Mouse (Mus musculus): ENCODE data around the gene Eef1b2. TPM values are rescaled to one million over a fixed set of nuclear protein-coding genes. Genes with fewer than 3 reads are reported as not detected.

Eef1b2 gene
- total RNA-seq (2014; rRNA removed; ENCODE audit: low replicate concordance): 291 and 359 TPM in 2 replicates
- polyA plus RNA-seq (2015; fragmentation: Nextera tagmentation; extraction: Ambion mirVana): 227 and 235 TPM in 2 replicates

DNA sequence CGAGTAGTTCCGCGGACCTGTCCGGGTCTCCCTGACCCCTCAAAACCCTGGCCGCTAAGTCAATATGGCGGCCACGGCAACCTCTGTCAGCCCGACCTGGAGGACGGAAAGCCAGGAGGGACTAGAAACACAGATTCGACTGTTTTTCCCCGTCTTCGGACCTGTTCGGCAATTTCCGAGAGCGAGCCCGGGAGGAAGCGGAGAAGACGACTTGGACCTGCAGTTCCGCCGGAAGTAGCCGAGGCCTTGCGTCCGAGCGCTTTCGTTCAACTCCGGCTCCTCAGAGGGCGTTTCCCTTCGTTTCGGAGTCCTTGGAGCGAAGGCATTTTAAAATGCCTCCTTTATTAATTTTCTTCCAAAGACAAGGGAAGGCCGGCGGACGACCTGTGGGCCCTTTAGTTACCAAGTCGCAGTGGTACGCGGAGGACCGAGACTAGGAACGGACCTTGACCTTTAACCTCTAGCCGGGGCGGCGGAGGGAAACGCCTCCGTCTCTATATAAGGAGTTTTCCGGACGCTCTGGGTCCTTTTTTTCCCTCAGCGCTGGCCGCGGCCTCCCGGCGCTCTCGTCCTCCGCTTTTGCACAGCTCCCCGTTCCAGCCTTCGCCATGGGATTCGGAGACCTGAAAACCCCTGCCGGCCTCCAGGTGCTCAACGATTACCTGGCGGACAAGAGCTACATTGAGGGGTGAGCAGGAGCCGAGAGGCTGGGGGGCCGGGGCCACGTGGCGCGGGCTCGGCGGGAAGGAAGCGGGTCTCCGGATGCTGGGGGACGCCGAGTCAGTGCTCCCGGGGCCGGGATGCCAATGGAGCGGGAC lies at the start of gene Eef1b2, which contains the start of gene Ndufs1:
Eef1b2 (plus strand) TSS at position 222 of the 818 bp plus-strand sequence.
Ndufs1 (minus strand) TSS at position 230 of the 818 bp plus-strand sequence.
- peak within 1 kb of the TSS; percentile 84 for H3K9ac ChIP-seq (replicated peaks; ENCODE audit: low read depth, low read length)
- TF ChIP-seq CTCF (IDR thresholded peaks at IDR 0.05; ENCODE audit: low read depth) (no peak), EP300 (IDR thresholded peaks at IDR 0.05; ENCODE audit: low read depth) (peak; percentile 70; the same call in 1 of the 2 replicates)
- under 1% methylated on average over 71 of the region's 72 CpGs for WGBS
- H3K27ac ChIP-seq (ENCODE audit: low read depth): peak within 1 kb of the TSS; percentile 94
- H3K4me3 ChIP-seq (ENCODE audit: low read depth, low read length): peak within 1 kb of the TSS; percentile 99
- no peaks in the 10 kb centered on the region for H3K27me3 ChIP-seq (ENCODE audit: control insufficient read depth, insufficient read depth, low read length)
- H3K36me3 ChIP-seq (replicated peaks; ENCODE audit: control insufficient read depth, insufficient read depth, low read length): peaks cover 24% of the 10 kb centered on the region
- ATAC-seq (ENCODE audit: insufficient read depth, low read depth) (peak; percentile 91), DNase-seq (ENCODE audit: low spot score) (peak; percentile 99)
- peak within 1 kb of the TSS; percentile 91 for H3K4me2 ChIP-seq (ENCODE audit: low read depth, low read length)
- no peaks in the 10 kb centered on the region for H3K9me3 ChIP-seq (replicated peaks; ENCODE audit: control insufficient read depth, low read length)
- peaks cover 20% of the 10 kb centered on the region for H3K4me1 ChIP-seq (ENCODE audit: control insufficient read depth, insufficient read depth)

DNA sequence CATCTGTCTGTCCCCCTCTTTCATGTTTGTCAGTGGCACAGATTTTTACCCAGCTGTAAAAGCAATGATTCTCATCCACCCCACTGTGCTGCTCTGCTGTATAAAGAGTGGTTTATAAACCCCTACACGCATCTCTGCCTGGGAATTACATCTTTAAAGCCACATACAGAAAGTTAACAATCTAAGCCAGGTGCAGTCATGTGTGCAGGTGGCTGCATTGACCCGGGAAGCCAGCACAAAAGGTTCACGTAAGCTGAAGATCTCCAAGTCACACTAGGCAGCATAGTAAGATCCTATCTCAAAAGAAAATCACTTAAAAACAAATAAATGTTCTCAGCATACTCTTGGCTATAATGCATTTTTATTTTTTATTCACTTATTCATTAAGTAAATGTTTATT lies 47.4 kb upstream of the Eef1b2 start:
- TF ChIP-seq EP300 (IDR thresholded peaks at IDR 0.05; ENCODE audit: low read depth) (no peak), CTCF (IDR thresholded peaks at IDR 0.05; ENCODE audit: low read depth) (no peak)
- H3K4me3 ChIP-seq (ENCODE audit: low read depth, low read length): no peak overlapping the region
- 70% methylated on average over 3 of the region's 3 CpGs for WGBS

DNA sequence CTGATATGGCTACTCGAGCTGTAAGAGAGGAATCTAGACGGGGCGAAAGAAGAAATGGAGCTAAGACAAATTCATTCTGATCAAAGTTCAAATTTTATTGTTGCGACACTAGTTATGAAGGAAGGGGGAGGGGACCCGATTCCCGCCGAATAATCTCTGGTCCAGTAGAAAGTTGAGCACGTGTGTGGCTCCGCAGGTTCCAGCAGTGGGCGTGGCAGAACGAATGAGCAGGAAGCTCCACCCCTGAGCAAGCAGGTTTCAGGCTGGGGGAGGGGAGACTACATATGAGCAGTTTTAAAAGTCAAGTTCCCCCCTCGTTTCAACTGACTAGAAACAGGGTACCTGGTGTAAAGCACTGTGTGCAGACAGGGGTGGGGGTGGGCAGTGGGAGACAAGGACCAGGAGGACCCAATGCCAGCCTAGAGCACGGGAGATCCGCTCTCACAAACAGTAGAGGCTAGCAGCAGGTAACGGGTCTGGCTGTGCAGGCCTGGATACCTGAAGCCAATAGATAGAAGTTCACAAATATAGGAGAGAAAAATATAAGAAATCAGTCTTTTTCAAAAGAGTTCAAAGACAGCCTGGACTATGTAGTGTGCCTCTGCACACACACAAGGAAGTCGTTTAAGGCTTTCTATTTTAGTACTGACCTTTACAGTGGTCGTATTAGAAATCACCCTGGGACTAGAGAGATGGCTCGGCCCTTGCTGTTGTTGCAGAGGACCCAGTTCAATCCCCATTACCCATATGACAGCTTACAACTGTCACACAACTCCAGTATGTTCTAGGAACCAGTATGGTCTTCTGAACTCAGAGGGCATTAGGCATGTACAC lies 46.6 kb upstream of the Eef1b2 start:
- DNase-seq (ENCODE audit: low spot score): no peak
- peak overlapping the region; percentile 37 for H3K4me3 ChIP-seq (ENCODE audit: low read depth, low read length)
- 0 out of 2 replicates have a peak, but pooled peaks cover 8% of the 10 kb centered on the region for H3K4me1 ChIP-seq (ENCODE audit: control insufficient read depth, insufficient read depth)
- H3K27ac ChIP-seq (ENCODE audit: low read depth): no peak overlapping the region
- no peaks in the 10 kb centered on the region for H3K27me3 ChIP-seq (ENCODE audit: control insufficient read depth, insufficient read depth, low read length)
- ATAC-seq (ENCODE audit: insufficient read depth, low read depth): peak; percentile 56; the same call in 1 of the 2 replicates
- H3K4me2 ChIP-seq (ENCODE audit: low read depth, low read length): peak overlapping the region; percentile 69
- H3K9me3 ChIP-seq (replicated peaks; ENCODE audit: control insufficient read depth, low read length): no peaks in the 10 kb centered on the region
- no peak for TF ChIP-seq CTCF (IDR thresholded peaks at IDR 0.05; ENCODE audit: low read depth)
- no peak for TF ChIP-seq EP300 (IDR thresholded peaks at IDR 0.05; ENCODE audit: low read depth)
- no peak overlapping the region; the same call in 1 of the 2 replicates for H3K9ac ChIP-seq (replicated peaks; ENCODE audit: low read depth, low read length)
- WGBS: 16% methylated on average over 18 of the region's 18 CpGs
- peaks cover 10% of the 10 kb centered on the region for H3K36me3 ChIP-seq (replicated peaks; ENCODE audit: control insufficient read depth, insufficient read depth, low read length)

More for the DNA sequence above, 47.4 kb upstream of the Eef1b2 start:
- H3K9ac ChIP-seq (replicated peaks; ENCODE audit: low read depth, low read length): no peak overlapping the region
- H3K4me2 ChIP-seq (ENCODE audit: low read depth, low read length): peak overlapping the region; percentile 69
- peaks cover 10% of the 10 kb centered on the region for H3K36me3 ChIP-seq (replicated peaks; ENCODE audit: control insufficient read depth, insufficient read depth, low read length)
- no peaks in the 10 kb centered on the region for H3K27me3 ChIP-seq (ENCODE audit: control insufficient read depth, insufficient read depth, low read length)
- 0 out of 2 replicates have a peak, but pooled peaks cover 8% of the 10 kb centered on the region for H3K4me1 ChIP-seq (ENCODE audit: control insufficient read depth, insufficient read depth)
- DNase-seq (ENCODE audit: low spot score) (no peak), ATAC-seq (ENCODE audit: insufficient read depth, low read depth) (no peak)
- H3K27ac ChIP-seq (ENCODE audit: low read depth): no peak overlapping the region
- no peaks in the 10 kb centered on the region for H3K9me3 ChIP-seq (replicated peaks; ENCODE audit: control insufficient read depth, low read length)

DNA sequence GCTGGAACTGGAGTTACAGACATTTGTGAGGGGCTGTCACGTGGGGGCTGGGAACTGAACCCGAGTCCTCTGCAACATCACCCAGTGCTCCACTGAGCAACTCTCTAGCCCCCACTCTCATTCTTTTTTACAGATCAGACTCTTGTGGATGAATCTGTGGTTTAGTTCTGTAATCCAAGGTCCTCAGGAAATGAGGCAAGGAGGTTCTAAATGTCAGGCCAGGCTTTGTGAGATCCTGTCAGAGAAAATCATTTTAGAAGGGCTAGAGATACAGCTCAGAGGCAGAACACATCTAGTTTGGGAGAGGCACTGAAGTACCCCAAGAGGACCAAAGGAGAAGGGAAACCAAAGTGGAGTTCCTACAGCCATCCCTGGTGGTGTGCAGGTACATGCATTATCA lies 45.7 kb upstream of the Eef1b2 start:
- TF ChIP-seq CTCF (IDR thresholded peaks at IDR 0.05; ENCODE audit: low read depth): no peak
- no peak for TF ChIP-seq EP300 (IDR thresholded peaks at IDR 0.05; ENCODE audit: low read depth)
- DNase-seq (ENCODE audit: low spot score): no peak
- Histone ChIP-seq H3K4me2 (ENCODE audit: low read depth, low read length) (no peak overlapping the region), H3K9me3 (replicated peaks; ENCODE audit: control insufficient read depth, low read length) (no peaks in the 10 kb centered on the region), H3K4me3 (ENCODE audit: low read depth, low read length) (no peak overlapping the region), H3K4me1 (ENCODE audit: control insufficient read depth, insufficient read depth) (0 out of 2 replicates have a peak, but pooled peaks cover 8% of the 10 kb centered on the region), H3K36me3 (replicated peaks; ENCODE audit: control insufficient read depth, insufficient read depth, low read length) (peaks cover 5% of the 10 kb centered on the region), H3K27me3 (ENCODE audit: control insufficient read depth, insufficient read depth, low read length) (no peaks in the 10 kb centered on the region), H3K27ac (ENCODE audit: low read depth) (no peak overlapping the region), H3K9ac (replicated peaks; ENCODE audit: low read depth, low read length) (no peak overlapping the region)
- no peak for ATAC-seq (ENCODE audit: insufficient read depth, low read depth)
- 85% methylated on average over 2 of the region's 2 CpGs for WGBS

DNA sequence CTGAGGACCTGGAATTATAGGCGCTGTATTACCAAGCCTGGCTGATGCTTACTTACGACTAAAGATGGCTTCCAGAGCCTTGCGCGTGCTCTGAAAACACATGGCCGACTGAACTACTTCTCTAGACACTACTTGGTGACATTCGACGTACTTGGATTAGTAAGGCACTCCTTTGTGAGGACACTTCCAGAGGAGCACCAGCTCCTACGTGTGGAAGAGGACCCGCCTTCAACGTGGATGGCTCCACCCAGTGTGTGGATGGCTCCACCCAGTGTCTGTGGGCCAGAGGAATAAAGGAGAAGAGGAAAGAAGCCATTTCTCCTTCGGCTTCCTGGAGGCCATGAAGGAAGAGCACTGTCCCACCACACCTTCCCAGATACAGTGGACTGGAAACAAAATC lies 44.9 kb upstream of the Eef1b2 start:
- no peak for TF ChIP-seq CTCF (IDR thresholded peaks at IDR 0.05; ENCODE audit: low read depth)
- TF ChIP-seq EP300 (IDR thresholded peaks at IDR 0.05; ENCODE audit: low read depth): no peak
- Histone ChIP-seq H3K4me2 (ENCODE audit: low read depth, low read length) (no peak overlapping the region), H3K9ac (replicated peaks; ENCODE audit: low read depth, low read length) (no peak overlapping the region), H3K27me3 (ENCODE audit: control insufficient read depth, insufficient read depth, low read length) (no peaks in the 10 kb centered on the region), H3K27ac (ENCODE audit: low read depth) (no peak overlapping the region), H3K4me1 (ENCODE audit: control insufficient read depth, insufficient read depth) (0 out of 2 replicates have a peak, but pooled peaks cover 8% of the 10 kb centered on the region), H3K4me3 (ENCODE audit: low read depth, low read length) (no peak overlapping the region), H3K9me3 (replicated peaks; ENCODE audit: control insufficient read depth, low read length) (no peaks in the 10 kb centered on the region), H3K36me3 (replicated peaks; ENCODE audit: control insufficient read depth, insufficient read depth, low read length) (0 out of 2 replicates have a peak, but pooled peaks cover 5% of the 10 kb centered on the region)
- WGBS: 88% methylated on average over 11 of the region's 11 CpGs
- no peak for DNase-seq (ENCODE audit: low spot score)
- no peak for ATAC-seq (ENCODE audit: insufficient read depth, low read depth)
